Mouse (Mus musculus) embryonic fibroblast, embryonic 13.5 days (primary cell): ENCODE results near the gene Prkag1.

Experiments
- CTCF ChIP-seq: IDR thresholded peaks from 2 replicates; pipeline ENCODE4 v1.5.1; 2011; ENCODE audit warnings: mild to moderate bottlenecking, control low read depth, low read length, moderate library complexity, borderline replicate concordance; ENCODE audit not compliant: insufficient read depth
- POLR2A ChIP-seq: IDR thresholded peaks from 2 replicates; pipeline ENCODE4 v1.6.1; 2011; ENCODE audit warnings: low read depth, mild to moderate bottlenecking, control low read depth, low read length, moderate library complexity

GRCm38 (mm10) chr15:98776280-98777004, 54.9 kb downstream of the Prkag1 start:
- TF ChIP-seq CTCF: no peak
- TF ChIP-seq POLR2A: no peak
